Mouse (Mus musculus): ENCODE measurements at regions not wholly inside any gene's neighbourhood (a gene's known extent, or its start where the extent isn't known, plus 50 kb on each side); places are given as distances from the start of the nearest gene placed in this dataset.
A peak's percentile ranks its signal among the peaks of the same experiment; 100 is the strongest.

DNA sequence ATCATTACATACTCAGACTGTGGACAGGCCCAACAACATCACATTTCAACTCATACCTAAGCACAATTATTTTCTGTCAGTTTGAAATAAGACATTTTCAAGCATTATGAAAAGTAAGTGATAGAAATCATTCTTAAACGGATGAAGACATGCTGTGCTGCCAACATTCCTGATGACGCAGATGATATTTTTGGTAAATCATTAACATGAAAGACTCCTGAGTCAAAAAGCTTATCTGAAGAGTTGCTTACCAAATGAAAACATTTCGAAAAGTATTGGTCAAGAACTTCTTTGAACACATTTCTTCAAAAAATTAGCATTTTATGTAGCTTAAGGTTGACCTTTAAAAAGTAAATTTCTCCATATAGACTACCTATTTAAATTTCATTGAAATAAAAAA is 264.7 kb upstream of the N6amt1 start:
- no peaks in the 10 kb centered on the region for H3K27me3 ChIP-seq (ENCODE audit: control insufficient read depth, insufficient read depth, low read length)
- no peak overlapping the region for H3K27ac ChIP-seq (ENCODE audit: control insufficient read depth, insufficient read depth, low read depth, low read length)
- H3K4me1 ChIP-seq (ENCODE audit: control insufficient read depth, insufficient read depth, low read length): no peaks in the 10 kb centered on the region
- no peak overlapping the region for H3K4me3 ChIP-seq (ENCODE audit: control insufficient read depth, low read depth, low read length)
- TF ChIP-seq CTCF (IDR thresholded peaks at IDR 0.05; ENCODE audit: control insufficient read depth, insufficient read depth, insufficient replicate concordance, low read depth, low read length): no peak
- no peak for TF ChIP-seq POLR2A (IDR thresholded peaks at IDR 0.05; ENCODE audit: control insufficient read depth, low read depth, low read length)
- no peaks in the 10 kb centered on the region for H3K36me3 ChIP-seq (ENCODE audit: control insufficient read depth, insufficient read depth, low read length)

DNA sequence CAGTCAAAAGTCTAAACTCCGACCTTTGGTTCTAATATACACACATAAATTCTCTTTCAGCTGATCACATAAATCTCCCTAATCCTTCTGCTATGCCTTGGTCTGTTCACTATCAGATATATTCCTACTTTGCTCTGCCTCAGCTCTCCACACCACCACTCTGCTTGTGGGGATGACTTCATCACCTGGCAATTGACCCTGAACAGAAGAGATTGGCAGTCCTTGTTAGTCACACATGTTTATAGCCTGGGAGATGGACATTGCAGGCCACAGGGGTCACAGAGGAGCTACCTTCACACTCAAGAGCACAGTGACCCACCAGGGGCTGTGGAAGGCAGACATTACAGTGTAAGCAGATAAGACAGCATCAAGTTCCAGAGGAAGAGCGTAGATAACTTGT is 270.5 kb upstream of the N6amt1 start:
- Histone ChIP-seq H3K27me3 (ENCODE audit: control insufficient read depth, insufficient read depth, low read length) (no peaks in the 10 kb centered on the region), H3K4me1 (ENCODE audit: control insufficient read depth, insufficient read depth, low read length) (no peaks in the 10 kb centered on the region), H3K4me3 (ENCODE audit: control insufficient read depth, low read depth, low read length) (no peak overlapping the region), H3K27ac (ENCODE audit: control insufficient read depth, insufficient read depth, low read depth, low read length) (no peak overlapping the region), H3K36me3 (ENCODE audit: control insufficient read depth, insufficient read depth, low read length) (no peaks in the 10 kb centered on the region)
- TF ChIP-seq POLR2A (IDR thresholded peaks at IDR 0.05; ENCODE audit: control insufficient read depth, low read depth, low read length): no peak
- no peak for TF ChIP-seq CTCF (IDR thresholded peaks at IDR 0.05; ENCODE audit: control insufficient read depth, insufficient read depth, insufficient replicate concordance, low read depth, low read length)

DNA sequence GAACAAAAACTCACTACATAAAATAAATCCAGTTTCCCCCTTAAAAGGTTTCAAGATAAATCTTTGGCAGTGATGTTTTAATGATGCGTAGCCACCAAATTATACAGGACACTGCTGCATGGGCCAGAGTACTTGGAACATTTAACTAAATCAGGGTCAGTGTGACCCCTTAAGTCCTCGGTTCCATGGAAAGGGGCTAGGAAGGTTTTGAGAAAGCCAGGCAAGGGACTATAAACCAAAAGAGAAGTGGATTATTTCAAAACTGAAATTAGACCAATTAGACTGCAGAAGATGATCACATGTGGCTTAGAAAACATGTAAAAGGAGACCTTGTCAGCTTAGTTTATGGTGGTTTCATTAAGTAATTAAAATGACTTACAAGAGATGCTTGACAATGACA is 276.6 kb upstream of the N6amt1 start:
- no peaks in the 10 kb centered on the region for H3K4me1 ChIP-seq (ENCODE audit: control insufficient read depth, insufficient read depth, low read length)
- no peaks in the 10 kb centered on the region for H3K27me3 ChIP-seq (ENCODE audit: control insufficient read depth, insufficient read depth, low read length)
- TF ChIP-seq POLR2A (IDR thresholded peaks at IDR 0.05; ENCODE audit: control insufficient read depth, low read depth, low read length): no peak
- no peak for TF ChIP-seq CTCF (IDR thresholded peaks at IDR 0.05; ENCODE audit: control insufficient read depth, insufficient read depth, insufficient replicate concordance, low read depth, low read length)
- H3K27ac ChIP-seq (ENCODE audit: control insufficient read depth, insufficient read depth, low read depth, low read length): no peak overlapping the region
- H3K36me3 ChIP-seq (ENCODE audit: control insufficient read depth, insufficient read depth, low read length): no peaks in the 10 kb centered on the region
- no peak overlapping the region for H3K4me3 ChIP-seq (ENCODE audit: control insufficient read depth, low read depth, low read length)

DNA sequence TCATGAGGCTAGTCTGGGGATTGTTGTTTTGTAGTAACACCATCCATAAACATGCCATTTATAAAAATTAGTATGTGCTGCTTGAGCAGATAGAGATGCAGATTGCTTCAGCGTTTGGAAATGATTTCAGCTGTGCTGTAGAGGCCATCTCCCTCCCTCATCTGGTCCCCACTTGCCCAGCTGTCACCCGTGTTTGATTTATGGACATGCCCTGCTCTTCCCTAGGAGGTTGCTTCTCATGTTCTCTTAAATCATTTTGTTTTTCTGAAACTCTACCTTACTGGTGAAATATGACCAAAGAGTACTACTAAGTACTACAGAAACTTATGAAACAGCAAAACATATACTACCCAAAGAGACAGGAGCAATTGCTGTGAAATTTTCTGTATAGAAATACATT is 284.7 kb upstream of the N6amt1 start:
- Histone ChIP-seq H3K4me1 (ENCODE audit: control insufficient read depth, insufficient read depth, low read length) (no peaks in the 10 kb centered on the region), H3K4me3 (ENCODE audit: control insufficient read depth, low read depth, low read length) (no peak overlapping the region), H3K36me3 (ENCODE audit: control insufficient read depth, insufficient read depth, low read length) (no peaks in the 10 kb centered on the region), H3K27ac (ENCODE audit: control insufficient read depth, insufficient read depth, low read depth, low read length) (no peak overlapping the region), H3K27me3 (ENCODE audit: control insufficient read depth, insufficient read depth, low read length) (no peaks in the 10 kb centered on the region)
- TF ChIP-seq POLR2A (IDR thresholded peaks at IDR 0.05; ENCODE audit: control insufficient read depth, low read depth, low read length) (no peak), CTCF (IDR thresholded peaks at IDR 0.05; ENCODE audit: control insufficient read depth, insufficient read depth, insufficient replicate concordance, low read depth, low read length) (no peak)

DNA sequence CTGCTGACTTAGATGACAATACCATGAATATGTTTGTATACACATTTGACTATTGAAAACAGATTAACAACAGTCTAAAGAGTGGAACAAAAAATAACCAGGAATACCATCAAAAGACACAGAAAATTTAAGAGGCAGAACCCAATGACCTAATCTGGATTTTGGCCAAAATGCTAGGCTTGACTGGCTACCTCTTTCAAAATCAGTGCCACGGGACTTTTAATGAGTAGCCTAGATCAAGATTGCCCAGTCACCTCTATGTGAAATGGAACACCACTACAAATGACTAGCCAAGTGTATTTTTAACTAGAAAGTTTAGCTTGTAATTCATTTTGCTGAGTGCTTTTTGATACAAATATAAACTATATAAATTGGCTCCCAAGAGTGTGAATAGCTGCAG is 286.0 kb upstream of the N6amt1 start:
- Histone ChIP-seq H3K27ac (ENCODE audit: control insufficient read depth, insufficient read depth, low read depth, low read length) (no peak overlapping the region), H3K4me1 (ENCODE audit: control insufficient read depth, insufficient read depth, low read length) (no peaks in the 10 kb centered on the region), H3K27me3 (ENCODE audit: control insufficient read depth, insufficient read depth, low read length) (no peaks in the 10 kb centered on the region), H3K36me3 (ENCODE audit: control insufficient read depth, insufficient read depth, low read length) (no peaks in the 10 kb centered on the region), H3K4me3 (ENCODE audit: control insufficient read depth, low read depth, low read length) (no peak overlapping the region)
- TF ChIP-seq POLR2A (IDR thresholded peaks at IDR 0.05; ENCODE audit: control insufficient read depth, low read depth, low read length) (no peak), CTCF (IDR thresholded peaks at IDR 0.05; ENCODE audit: control insufficient read depth, insufficient read depth, insufficient replicate concordance, low read depth, low read length) (no peak)

DNA sequence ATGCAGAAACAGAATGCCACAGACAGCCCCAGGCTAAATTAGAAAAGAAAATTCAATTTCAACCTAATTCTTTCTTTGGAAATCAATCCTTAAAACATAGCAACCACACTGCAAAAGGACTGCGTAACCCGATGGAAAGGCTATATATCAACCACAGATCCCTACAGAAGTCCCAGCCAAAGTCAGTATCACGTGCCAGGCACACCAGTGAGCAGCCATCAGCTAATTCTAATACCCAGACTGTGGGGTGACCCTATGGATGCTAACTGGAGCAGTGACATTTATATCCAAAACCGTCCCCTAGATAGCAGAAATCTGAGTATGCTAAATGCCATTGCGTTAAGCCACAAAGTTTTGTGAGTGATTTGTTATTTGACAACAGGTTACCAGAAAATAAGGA is 286.5 kb upstream of the N6amt1 start:
- Histone ChIP-seq H3K27me3 (ENCODE audit: control insufficient read depth, insufficient read depth, low read length) (no peaks in the 10 kb centered on the region), H3K4me1 (ENCODE audit: control insufficient read depth, insufficient read depth, low read length) (no peaks in the 10 kb centered on the region), H3K27ac (ENCODE audit: control insufficient read depth, insufficient read depth, low read depth, low read length) (no peak overlapping the region), H3K36me3 (ENCODE audit: control insufficient read depth, insufficient read depth, low read length) (no peaks in the 10 kb centered on the region), H3K4me3 (ENCODE audit: control insufficient read depth, low read depth, low read length) (no peak overlapping the region)
- TF ChIP-seq POLR2A (IDR thresholded peaks at IDR 0.05; ENCODE audit: control insufficient read depth, low read depth, low read length): no peak
- no peak for TF ChIP-seq CTCF (IDR thresholded peaks at IDR 0.05; ENCODE audit: control insufficient read depth, insufficient read depth, insufficient replicate concordance, low read depth, low read length)

DNA sequence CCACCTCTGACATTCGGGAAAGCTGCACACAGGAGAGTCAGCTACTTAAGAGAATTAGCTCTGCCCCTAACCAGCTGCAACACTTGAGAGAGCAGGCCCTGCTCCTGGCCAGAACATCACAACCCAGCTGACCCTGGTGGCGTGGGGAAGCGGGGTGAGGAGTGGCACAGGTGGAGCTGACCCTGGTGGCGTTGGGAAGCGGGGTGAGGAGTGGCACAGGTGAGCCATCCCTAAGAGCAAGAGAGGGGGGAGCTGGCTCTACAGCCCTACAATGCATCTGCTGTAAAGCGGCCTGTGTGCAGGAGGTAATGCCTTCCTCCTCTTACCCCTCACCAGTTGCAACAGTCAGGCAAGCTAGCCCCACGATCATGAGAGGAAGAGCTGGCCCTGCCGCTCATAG is 293.5 kb upstream of the N6amt1 start:
- no peak overlapping the region for H3K27ac ChIP-seq (ENCODE audit: control insufficient read depth, insufficient read depth, low read depth, low read length)
- H3K4me3 ChIP-seq (ENCODE audit: control insufficient read depth, low read depth, low read length): no peak overlapping the region
- H3K27me3 ChIP-seq (ENCODE audit: control insufficient read depth, insufficient read depth, low read length): no peaks in the 10 kb centered on the region
- TF ChIP-seq CTCF (IDR thresholded peaks at IDR 0.05; ENCODE audit: control insufficient read depth, insufficient read depth, insufficient replicate concordance, low read depth, low read length): no peak
- no peak for TF ChIP-seq POLR2A (IDR thresholded peaks at IDR 0.05; ENCODE audit: control insufficient read depth, low read depth, low read length)
- H3K36me3 ChIP-seq (ENCODE audit: control insufficient read depth, insufficient read depth, low read length): no peaks in the 10 kb centered on the region
- H3K4me1 ChIP-seq (ENCODE audit: control insufficient read depth, insufficient read depth, low read length): no peaks in the 10 kb centered on the region

DNA sequence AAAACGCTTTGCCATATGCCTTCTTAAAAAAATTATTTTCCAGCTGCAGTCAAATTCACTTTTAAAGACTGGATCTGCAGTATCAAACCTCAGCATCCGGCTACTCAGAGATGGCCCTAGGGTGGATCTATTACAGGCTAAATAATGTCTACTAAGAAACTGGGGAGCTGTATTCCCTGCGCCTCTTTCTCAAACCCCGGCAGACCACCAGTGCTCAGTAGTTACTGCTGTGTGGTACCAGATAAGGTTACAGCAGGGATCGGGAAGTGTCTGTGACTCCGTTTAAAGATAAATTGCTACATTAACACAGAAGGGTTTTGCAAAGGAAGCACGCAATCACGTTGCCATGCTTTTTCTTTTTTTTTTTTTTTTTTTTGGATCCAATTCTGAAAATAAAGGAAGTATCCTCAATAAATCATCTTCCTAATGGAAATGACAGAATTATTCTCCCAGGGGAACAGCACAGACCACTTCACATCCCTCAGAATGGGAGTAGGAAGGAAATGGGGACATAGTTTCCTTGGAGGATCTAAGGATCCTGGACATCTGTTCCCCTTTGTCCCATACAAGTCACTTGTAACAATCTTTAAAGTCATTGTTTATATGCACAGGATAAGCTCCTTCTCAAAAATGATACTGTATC is 304.1 kb upstream of the N6amt1 start:
- Histone ChIP-seq H3K27ac (ENCODE audit: control insufficient read depth, insufficient read depth, low read depth, low read length) (no peak overlapping the region), H3K27me3 (ENCODE audit: control insufficient read depth, insufficient read depth, low read length) (no peaks in the 10 kb centered on the region), H3K36me3 (ENCODE audit: control insufficient read depth, insufficient read depth, low read length) (no peaks in the 10 kb centered on the region), H3K4me1 (ENCODE audit: control insufficient read depth, insufficient read depth, low read length) (peaks cover 5% of the 10 kb centered on the region), H3K4me3 (ENCODE audit: control insufficient read depth, low read depth, low read length) (peak overlapping the region; percentile 43; the same call in 1 of the 2 replicates)
- TF ChIP-seq CTCF (IDR thresholded peaks at IDR 0.05; ENCODE audit: control insufficient read depth, insufficient read depth, insufficient replicate concordance, low read depth, low read length): no peak
- no peak for TF ChIP-seq POLR2A (IDR thresholded peaks at IDR 0.05; ENCODE audit: control insufficient read depth, low read depth, low read length)
